Mouse (Mus musculus): ENCODE data around the gene Lsmem1.
A peak's percentile ranks its signal among the peaks of the same experiment; 100 is the strongest.

- TF ChIP-seq EP300 (IDR thresholded peaks at IDR 0.05; ENCODE audit: low read depth), result no peak
- peak; percentile 82 for TF ChIP-seq CTCF (IDR thresholded peaks at IDR 0.05; ENCODE audit: low read depth)
Measured at GRCm38 (mm10) chr12:40164621-40165020, 34.7 kb downstream of the Lsmem1 start.

All from heart, postnatal 0 days (tissue).